20 mouse cellular contexts compared by ENCODE assay signal in genomic region chr2:138403046-138403445, GRCm38 (mm10).
A peak's percentile ranks its signal among the peaks of the same experiment; 100 is the strongest.
DNase-seq lines count a peak whose midpoint lies in the region; ATAC-seq and TF ChIP-seq lines count a peak whose summit lies in the region.
"Had no signal": no experiment of that assay in that cellular context is flagged by ENCODE, and none has a peak within 500 bp of the region (broad histone marks: within the 10 kb centered on the region; RNA-seq: fewer than 3 reads in every experiment).

No protein-coding gene starts in this region.

- H3K4me3 ChIP-seq in midbrain, embryonic 14.5 days (replicated peaks; ENCODE audit: low read depth, low read length): no peak overlapping the region
- no peak overlapping the region for H3K4me3 ChIP-seq in midbrain, embryonic 11.5 days (ENCODE audit: low read depth, low read length)
- no peak overlapping the region for H3K4me3 ChIP-seq in layer of hippocampus, adult 2 months
- H3K4me3 ChIP-seq: forebrain, embryonic 12.5 days; heart, adult 2 months; hindbrain, embryonic 10.5 days; kidney, embryonic 15.5 days; neural tube, embryonic 15.5 days had no signal

- no peak for DNase-seq in cerebellum, postnatal 4 days (ENCODE audit: low spot score in 2 of 2)
- DNase-seq in midbrain, embryonic 14.5 days: peak; percentile 31
- DNase-seq in midbrain, embryonic 11.5 days (ENCODE audit: low spot score, missing footprints): no peak
- DNase-seq in cerebellum, postnatal 14 days: peak; percentile 42 to 69
- DNase-seq in spleen, postnatal 14 days (ENCODE audit: low spot score in 2 of 2): no peak
- DNase-seq in layer of hippocampus, adult 2 months (ENCODE audit: low spot score in 2 of 2): no peak
- DNase-seq in embryo, embryonic 11 days: no peak
- DNase-seq: gastrocnemius, postnatal 14 days; heart, adult 2 months; kidney, postnatal 4 days; lung, adult 18-20 months; thymus, postnatal 4 days had no signal

- no peaks in the 10 kb centered on the region for H3K9me3 ChIP-seq in midbrain, embryonic 14.5 days (ENCODE audit: control insufficient read depth, low read length)
- H3K9me3 ChIP-seq in midbrain, embryonic 11.5 days (ENCODE audit: control insufficient read depth, low read length): no peaks in the 10 kb centered on the region
- H3K9me3 ChIP-seq: forebrain, embryonic 12.5 days; hindbrain, embryonic 10.5 days; kidney, embryonic 15.5 days; neural tube, embryonic 15.5 days had no signal

- H3K36me3 ChIP-seq in midbrain, embryonic 14.5 days (ENCODE audit: control insufficient read depth, insufficient read depth, low read length): no peaks in the 10 kb centered on the region
- H3K36me3 ChIP-seq in midbrain, embryonic 11.5 days (ENCODE audit: control insufficient read depth, insufficient read depth, low read length): no peaks in the 10 kb centered on the region
- H3K36me3 ChIP-seq: forebrain, embryonic 12.5 days; G1E; hindbrain, embryonic 10.5 days; kidney, embryonic 15.5 days; neural tube, embryonic 15.5 days had no signal

- peaks cover 14% of the 10 kb centered on the region for H3K4me1 ChIP-seq in midbrain, embryonic 14.5 days (ENCODE audit: control insufficient read depth, insufficient read depth, low read length)
- H3K4me1 ChIP-seq in midbrain, embryonic 11.5 days (ENCODE audit: control insufficient read depth, insufficient read depth, low read length): peaks cover 3% of the 10 kb centered on the region; the same call in 1 of the 2 replicates
- H3K4me1 ChIP-seq: kidney, embryonic 15.5 days had no signal

- TF ChIP-seq CTCF in layer of hippocampus, adult 2 months (conservative IDR thresholded peaks at IDR 0.05): no peak

- H3K27ac ChIP-seq in midbrain, embryonic 14.5 days (replicated peaks; ENCODE audit: low read depth, low read length): no peak overlapping the region
- no peak overlapping the region for H3K27ac ChIP-seq in midbrain, embryonic 11.5 days (ENCODE audit: low read depth, low read length)
- H3K27ac ChIP-seq in layer of hippocampus, adult 2 months: no peak overlapping the region
- H3K27ac ChIP-seq: forebrain, embryonic 12.5 days; heart, adult 2 months; hindbrain, embryonic 10.5 days; kidney, embryonic 15.5 days; neural tube, embryonic 15.5 days had no signal

- no peak overlapping the region for H3K9ac ChIP-seq in midbrain, embryonic 14.5 days (replicated peaks; ENCODE audit: low read length)
- H3K9ac ChIP-seq in midbrain, embryonic 11.5 days (ENCODE audit: low read length): no peak overlapping the region
- H3K9ac ChIP-seq: forebrain, embryonic 12.5 days; kidney, embryonic 15.5 days; neural tube, embryonic 15.5 days had no signal

- H3K4me2 ChIP-seq in midbrain, embryonic 14.5 days (ENCODE audit: low read length): no peak overlapping the region
- H3K4me2 ChIP-seq in midbrain, embryonic 11.5 days: no peak overlapping the region
- H3K4me2 ChIP-seq: forebrain, embryonic 12.5 days; kidney, embryonic 15.5 days; liver, embryonic 11.5 days; neural tube, embryonic 15.5 days had no signal

- WGBS in midbrain, embryonic 14.5 days: 37% methylated on average over 5 of the region's 5 CpGs
- 62% methylated on average over 5 of the region's 5 CpGs for WGBS in midbrain, embryonic 11.5 days

- peak; percentile 78 for ATAC-seq in cerebellum, adult (ENCODE audit: insufficient number of reproducible peaks, low FRiP score, low TSS enrichment)
- no peak for ATAC-seq in midbrain, embryonic 14.5 days (ENCODE audit: low FRiP score, low TSS enrichment)
- no peak for ATAC-seq in midbrain, embryonic 11.5 days (ENCODE audit: low FRiP score)
- ATAC-seq: intestine, embryonic 16.5 days had no signal

- no peaks in the 10 kb centered on the region for H3K27me3 ChIP-seq in midbrain, embryonic 14.5 days (ENCODE audit: control insufficient read depth, insufficient read depth, low read length)
- H3K27me3 ChIP-seq in midbrain, embryonic 11.5 days (ENCODE audit: control insufficient read depth, insufficient read depth, low read length): no peaks in the 10 kb centered on the region
- H3K27me3 ChIP-seq: kidney, embryonic 15.5 days; neural tube, embryonic 15.5 days had no signal

Comparison
In these comparisons a context has a peak if more than half of its experiments do, and no peak if none do; other contexts are left out.
1. DNase-seq: peak in midbrain, embryonic 14.5 days (single experiment) and cerebellum, postnatal 14 days (2 of 2); none in cerebellum, postnatal 4 days (0 of 2), midbrain, embryonic 11.5 days (single experiment), spleen, postnatal 14 days (0 of 2), layer of hippocampus, adult 2 months (0 of 2) and embryo, embryonic 11 days (single experiment).